Mouse (Mus musculus) lung, postnatal 0 days (tissue): ENCODE data around the gene Col4a4. TPM values are rescaled to one million over a fixed set of nuclear protein-coding genes. Genes with fewer than 3 reads are reported as not detected.

Experiments
- ATAC-seq: fragments of 200-750 bp; cut with Nextera tagmentation; 2 replicates; pipeline ENCODE4 v1.8.0; 2017; ENCODE audit warnings: moderate library complexity
- DNase-seq: peaks from one replicate; pipeline ENCODE4 v3.0.0-alpha.2; 2016; ENCODE audit warnings: low spot score
- H3K27ac ChIP-seq: fragments of 300-500 bp; sonication (generic); 2 replicates; pipeline ENCODE4 v1.5.1; 2014; ENCODE audit warnings: antibody characterized with exemption, mild to moderate bottlenecking, low read length, mixed read lengths
- H3K27me3 ChIP-seq: fragments of 300-500 bp; sonication (generic); replicated peaks from 2 replicates; pipeline ENCODE4 v1.6.1; 2014; ENCODE audit warnings: low read length, mixed read lengths; ENCODE audit not compliant: insufficient read depth
- H3K36me3 ChIP-seq: fragments of 300-500 bp; sonication (generic); 2 replicates; pipeline ENCODE4 v1.6.1; 2014; ENCODE audit warnings: low read length, mixed read lengths; ENCODE audit not compliant: insufficient read depth
- H3K4me1 ChIP-seq: fragments of 300-500 bp; sonication (generic); 2 replicates; pipeline ENCODE4 v1.6.1; 2014; ENCODE audit warnings: antibody characterized with exemption, low read depth, low read length, mixed read lengths; ENCODE audit not compliant: insufficient read depth
- H3K4me2 ChIP-seq: fragments of 300-500 bp; sonication (generic); replicated peaks from 2 replicates; pipeline ENCODE4 v1.6.1; 2014; ENCODE audit warnings: low read depth, mild to moderate bottlenecking, low read length, moderate library complexity, mixed read lengths
- H3K4me3 ChIP-seq: fragments of 300-500 bp; sonication (generic); 2 replicates; pipeline ENCODE4 v1.5.1; 2014; ENCODE audit warnings: low read depth, low read length
- H3K9ac ChIP-seq: fragments of 300-500 bp; sonication (generic); replicated peaks from 2 replicates; pipeline ENCODE4 v1.6.1; 2014; ENCODE audit warnings: low read depth, mild to moderate bottlenecking
- H3K9me3 ChIP-seq: fragments of 300-500 bp; sonication (generic); 2 replicates; pipeline ENCODE4 v1.6.1; 2016; ENCODE audit warnings: low read length, mixed read lengths
- CTCF ChIP-seq: IDR thresholded peaks from 2 replicates; pipeline ENCODE4 v1.5.1; 2016; ENCODE audit warnings: antibody characterized with exemption, mild to moderate bottlenecking
- EP300 ChIP-seq: IDR thresholded peaks from 2 replicates; pipeline ENCODE4 v1.6.1; 2016; ENCODE audit warnings: antibody characterized with exemption, mild to moderate bottlenecking, control low read depth
- WGBS: fragments of 180-500 bp; shearing (Covaris S2); extraction: QIAGEN DNeasy Blood & Tissue Kit; methylation state at CpG from one replicate; pipeline ENCODE4 v1.1.7; 2014; 5-methylcytosine and 5-hydroxymethylcytosine counted together
- polyA plus RNA-seq: library from polyadenylated mRNA; unstranded; fragments of >200 nt; fragmentation: Nextera tagmentation; extraction: Ambion mirVana; gene quantifications from 2 replicates; pipeline ENCODE4 v1.2.1, GENCODE M21; 2015

Col4a4 gene
- polyA plus RNA-seq, 1 experiment from 2014 or later = 67.3 TPM

- H3K27ac ChIP-seq = peak overlapping the region; percentile 58; the same call in 1 of the 2 replicates
- peak overlapping the region; percentile 41 for H3K4me3 ChIP-seq
- ATAC-seq = no peak
- H3K9ac ChIP-seq = peak overlapping the region; percentile 36; the same call in 1 of the 2 replicates
- H3K9me3 ChIP-seq = no peaks in the 10 kb centered on the region
- no peak for DNase-seq
- H3K4me2 ChIP-seq = peak overlapping the region; percentile 73
- H3K27me3 ChIP-seq = no peaks in the 10 kb centered on the region
- peaks cover 8% of the 10 kb centered on the region; the same call in 1 of the 2 replicates for H3K4me1 ChIP-seq
- WGBS = 74% methylated on average over 7 of the region's 7 CpGs
- no peaks in the 10 kb centered on the region for H3K36me3 ChIP-seq
- TF ChIP-seq CTCF (no peak), EP300 (no peak)
Observed at GRCm38 (mm10) chr1:82585981-82586380, 668 bp downstream of the Col4a4 start.

GRCm38 (mm10) chr1:82578320-82578719 lies 8.3 kb downstream of the Col4a4 start:
- ATAC-seq (peak; percentile 39), DNase-seq (peak; percentile 19)

GRCm38 (mm10) chr1:82577915-82578314 lies 8.7 kb downstream of the Col4a4 start:
- H3K4me2 ChIP-seq = no peak overlapping the region
- DNase-seq = peak; percentile 93
- no peak for TF ChIP-seq CTCF
- peak; percentile 100 for TF ChIP-seq EP300
- H3K36me3 ChIP-seq = no peaks in the 10 kb centered on the region
- 29% methylated on average over 3 of the region's 3 CpGs for WGBS
- H3K27me3 ChIP-seq = no peaks in the 10 kb centered on the region
- H3K27ac ChIP-seq = peak overlapping the region; percentile 87
- peak; percentile 97 for ATAC-seq
- H3K9me3 ChIP-seq = no peaks in the 10 kb centered on the region
- no peak overlapping the region for H3K4me3 ChIP-seq
- no peaks in the 10 kb centered on the region for H3K4me1 ChIP-seq
- no peak overlapping the region for H3K9ac ChIP-seq

More at GRCm38 (mm10) chr1:82578320-82578719, 8.3 kb downstream of the Col4a4 start:
- H3K9ac ChIP-seq = no peak overlapping the region
- no peak overlapping the region for H3K4me2 ChIP-seq
- no peaks in the 10 kb centered on the region for H3K9me3 ChIP-seq
- TF ChIP-seq EP300 (no peak), CTCF (no peak)
- no peak overlapping the region for H3K4me3 ChIP-seq
- WGBS = 35% methylated on average over 4 of the region's 4 CpGs
- no peaks in the 10 kb centered on the region for H3K36me3 ChIP-seq
- no peaks in the 10 kb centered on the region for H3K4me1 ChIP-seq
- H3K27ac ChIP-seq = peak overlapping the region; percentile 87
- no peaks in the 10 kb centered on the region for H3K27me3 ChIP-seq

- ATAC-seq (peak; percentile 76), DNase-seq (peak; percentile 48)
- H3K9me3 ChIP-seq = no peaks in the 10 kb centered on the region
- H3K4me1 ChIP-seq = no peaks in the 10 kb centered on the region
- no peak overlapping the region for H3K4me3 ChIP-seq
- peak overlapping the region; percentile 38; the same call in 1 of the 2 replicates for H3K27ac ChIP-seq
- no peak overlapping the region for H3K4me2 ChIP-seq
- TF ChIP-seq EP300 = no peak
- no peak for TF ChIP-seq CTCF
- H3K27me3 ChIP-seq = no peaks in the 10 kb centered on the region
- no peaks in the 10 kb centered on the region for H3K36me3 ChIP-seq
- H3K9ac ChIP-seq = no peak overlapping the region
- WGBS = 67% methylated on average over 10 of the region's 10 CpGs
Observed at GRCm38 (mm10) chr1:82577339-82577738, 9.3 kb downstream of the Col4a4 start.

GRCm38 (mm10) chr1:82576182-82576581 lies 10.5 kb downstream of the Col4a4 start:
- 76% methylated on average over 2 of the region's 2 CpGs for WGBS
- DNase-seq = no peak
- Histone ChIP-seq H3K4me1 (no peaks in the 10 kb centered on the region), H3K9me3 (no peaks in the 10 kb centered on the region), H3K36me3 (no peaks in the 10 kb centered on the region), H3K27ac (no peak overlapping the region), H3K9ac (no peak overlapping the region), H3K4me2 (no peak overlapping the region), H3K27me3 (no peaks in the 10 kb centered on the region), H3K4me3 (no peak overlapping the region)
- TF ChIP-seq CTCF (peak; percentile 38), EP300 (no peak)
- ATAC-seq = no peak

- WGBS = 95% methylated on average over 3 of the region's 3 CpGs
- H3K4me3 ChIP-seq = no peak overlapping the region
- H3K9me3 ChIP-seq = no peaks in the 10 kb centered on the region
- H3K9ac ChIP-seq = no peak overlapping the region
- ATAC-seq = no peak
- no peak overlapping the region for H3K27ac ChIP-seq
- TF ChIP-seq EP300 (no peak), CTCF (no peak)
- H3K4me2 ChIP-seq = no peak overlapping the region
- H3K27me3 ChIP-seq = no peaks in the 10 kb centered on the region
- H3K36me3 ChIP-seq = no peaks in the 10 kb centered on the region
- H3K4me1 ChIP-seq = no peaks in the 10 kb centered on the region
- DNase-seq = no peak
Observed at GRCm38 (mm10) chr1:82575681-82576080, 11.0 kb downstream of the Col4a4 start.

GRCm38 (mm10) chr1:82571758-82572157 lies 14.9 kb downstream of the Col4a4 start:
- peak; percentile 40 for DNase-seq
- H3K36me3 ChIP-seq = no peaks in the 10 kb centered on the region
- no peak overlapping the region for H3K4me2 ChIP-seq
- no peak for ATAC-seq
- H3K4me3 ChIP-seq = no peak overlapping the region
- no peak for TF ChIP-seq EP300
- TF ChIP-seq CTCF = peak; percentile 66
- no peaks in the 10 kb centered on the region for H3K27me3 ChIP-seq
- WGBS = 70% methylated on average over 1 of the region's 1 CpGs
- no peaks in the 10 kb centered on the region for H3K4me1 ChIP-seq
- no peak overlapping the region for H3K27ac ChIP-seq
- no peak overlapping the region for H3K9ac ChIP-seq
- H3K9me3 ChIP-seq = no peaks in the 10 kb centered on the region
